Mouse (Mus musculus): ENCODE measurements around the gene Enpp7.

Enpp7 gene

DNA sequence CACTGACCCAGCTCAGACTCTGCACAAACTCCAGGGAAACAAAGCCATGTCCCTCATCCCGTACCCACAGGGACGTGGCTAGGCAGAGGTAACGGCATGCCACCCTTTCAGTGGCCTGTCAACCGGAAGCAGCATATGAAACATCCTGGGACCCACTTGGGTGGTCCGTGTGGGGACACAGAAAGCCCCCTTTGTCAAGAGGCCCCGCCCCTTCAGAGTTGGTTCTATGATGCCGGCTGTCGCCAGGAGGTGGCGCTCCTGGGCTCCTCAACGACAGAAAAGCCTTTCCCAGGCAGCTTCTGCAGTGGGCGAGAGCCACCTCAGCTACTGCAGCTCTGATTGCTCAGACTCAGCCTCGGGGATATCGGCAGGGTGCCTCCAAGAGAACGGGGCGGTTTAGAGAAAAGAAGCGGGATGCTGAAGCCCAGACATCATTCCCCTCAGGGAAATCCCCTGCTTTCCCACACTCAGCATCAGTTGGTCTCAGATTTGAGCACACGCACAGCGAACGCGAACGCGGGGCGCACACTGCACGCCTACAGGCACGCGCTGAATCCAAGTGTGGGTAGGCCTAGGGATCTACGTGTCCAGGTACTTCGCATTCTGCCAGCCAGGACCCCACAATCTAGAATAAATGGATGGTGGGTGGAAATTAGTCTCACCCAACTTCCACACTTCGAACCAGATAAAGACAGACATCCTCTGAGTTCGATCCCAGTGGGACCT is 10.7 kb downstream of the Enpp7 start:
- DNase-seq: peak; percentile 82

DNA sequence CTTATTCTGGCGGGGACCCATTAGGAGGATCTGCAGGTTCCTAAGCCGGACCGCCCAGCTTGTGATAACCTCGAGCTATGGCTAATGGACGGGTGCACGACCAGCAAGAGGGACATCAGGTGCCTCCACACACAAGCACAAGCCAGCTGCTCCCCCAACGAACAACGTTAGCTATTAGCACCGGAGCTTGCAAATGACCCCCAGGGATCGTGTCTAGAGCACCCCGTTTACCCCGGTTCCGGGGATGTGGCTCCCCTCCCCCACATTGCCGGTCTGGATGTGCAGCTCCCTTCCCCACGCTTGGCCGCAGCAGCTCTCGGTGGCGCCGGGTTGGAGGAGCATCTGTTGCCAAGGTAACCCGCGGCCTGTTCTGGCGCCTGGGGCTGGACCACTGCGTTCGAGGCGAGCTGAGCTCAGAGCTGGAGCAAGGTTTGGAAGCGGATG is 11.4 kb downstream of the Enpp7 start:
- peak; percentile 61 for DNase-seq

DNA sequence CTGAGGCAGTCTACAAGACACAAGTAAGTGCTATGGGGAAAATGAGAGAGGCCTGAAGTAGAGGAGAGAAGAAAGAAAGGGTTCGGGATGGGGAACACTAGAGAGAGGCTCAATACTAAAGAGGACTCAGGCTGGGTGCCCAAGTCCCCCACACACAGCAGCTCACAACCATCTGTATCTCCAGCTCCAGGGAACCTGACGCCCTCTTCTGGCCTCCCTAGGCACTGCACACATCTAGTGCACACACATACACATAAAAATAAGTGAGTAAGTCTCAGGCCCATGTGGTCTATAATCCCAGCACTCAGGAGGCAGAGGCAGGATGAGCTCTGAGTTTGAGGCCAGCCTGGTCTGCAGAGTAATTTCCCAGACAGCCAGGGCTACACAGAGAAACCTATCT is 12.9 kb downstream of the Enpp7 start:
- no peak for DNase-seq

DNA sequence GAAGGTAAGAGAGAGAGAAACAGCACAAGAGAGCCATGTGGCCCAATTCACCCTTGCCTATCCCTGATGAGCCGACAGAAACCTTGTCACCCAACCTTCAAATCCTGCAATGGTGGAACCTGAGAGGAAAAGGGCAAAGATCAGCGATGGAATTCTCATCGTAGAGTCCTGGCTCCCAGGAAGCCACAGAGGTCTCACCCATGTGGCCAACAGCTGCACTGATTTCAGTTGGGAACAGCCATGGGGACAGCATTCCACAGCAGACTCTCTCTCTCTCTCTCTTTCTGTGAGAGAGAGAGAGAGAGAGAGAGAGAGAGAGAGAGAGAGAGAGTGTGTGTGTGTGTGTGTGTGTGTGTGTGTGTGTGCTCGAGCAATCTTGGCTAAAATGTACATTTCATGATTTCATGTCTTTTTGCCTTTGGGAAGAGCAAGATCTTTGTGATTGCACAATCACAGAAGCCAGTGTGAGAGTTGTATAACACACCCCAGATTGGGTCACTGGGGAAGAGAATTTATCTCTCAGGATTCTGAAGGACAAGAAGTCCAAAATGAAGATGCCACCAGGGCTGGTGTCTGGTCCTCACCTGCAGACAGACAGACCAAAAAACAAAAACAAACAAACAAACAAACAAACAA is 13.6 kb downstream of the Enpp7 start:
- no peak for DNase-seq

DNA sequence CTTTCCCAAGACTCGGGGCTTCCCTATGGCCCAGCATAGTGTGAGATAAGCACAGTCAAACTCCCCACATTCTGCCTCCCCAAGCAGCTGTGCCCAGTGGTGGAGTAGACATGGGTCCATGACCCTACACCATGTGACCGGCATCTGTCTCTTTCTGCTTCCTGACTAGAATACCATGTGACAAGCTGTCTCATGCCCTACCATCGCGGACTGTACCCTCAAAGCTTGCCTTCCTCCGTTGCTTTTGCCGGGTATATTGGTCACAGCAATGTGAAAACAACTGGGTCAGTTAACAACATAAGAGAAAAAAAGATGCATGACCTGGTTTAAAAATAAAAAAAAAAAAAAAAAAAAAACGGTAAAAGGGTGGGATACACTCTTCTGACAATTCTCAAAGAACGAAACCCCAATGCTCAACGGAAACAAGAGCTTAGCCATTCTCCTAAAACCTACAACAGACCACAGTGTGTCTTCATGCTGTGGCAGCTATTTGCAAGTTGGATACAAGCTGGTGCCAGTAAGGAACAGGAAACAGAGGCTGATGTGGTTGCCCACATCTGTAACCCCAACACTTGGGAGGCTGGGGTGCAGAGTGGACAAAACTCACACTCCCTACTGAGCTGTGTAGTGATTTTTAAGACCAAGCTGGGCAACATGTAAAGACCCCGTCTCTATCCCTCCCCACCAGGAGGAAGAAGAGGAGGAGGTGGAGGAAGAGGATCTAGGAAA is 17.7 kb downstream of the Enpp7 start:
- DNase-seq: no peak

DNA sequence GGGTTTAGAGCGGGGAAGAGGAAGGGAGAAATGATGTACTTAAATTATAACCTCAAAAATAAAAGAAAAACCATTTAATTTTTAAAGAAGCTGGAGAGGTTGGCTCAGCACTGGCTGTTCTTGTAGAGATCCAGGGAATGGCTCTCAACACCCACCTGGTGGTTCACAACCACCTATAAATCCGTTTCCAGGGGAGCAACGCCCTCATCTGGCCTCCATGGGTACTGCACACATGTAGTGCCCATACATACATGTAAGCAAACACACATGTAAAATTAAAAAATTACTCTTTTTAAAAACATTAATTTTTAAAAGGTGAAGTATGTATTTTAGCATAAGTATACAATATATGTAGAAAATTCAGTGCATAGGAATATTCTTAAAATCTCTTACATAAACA is 18.5 kb downstream of the Enpp7 start:
- no peak for DNase-seq

DNA sequence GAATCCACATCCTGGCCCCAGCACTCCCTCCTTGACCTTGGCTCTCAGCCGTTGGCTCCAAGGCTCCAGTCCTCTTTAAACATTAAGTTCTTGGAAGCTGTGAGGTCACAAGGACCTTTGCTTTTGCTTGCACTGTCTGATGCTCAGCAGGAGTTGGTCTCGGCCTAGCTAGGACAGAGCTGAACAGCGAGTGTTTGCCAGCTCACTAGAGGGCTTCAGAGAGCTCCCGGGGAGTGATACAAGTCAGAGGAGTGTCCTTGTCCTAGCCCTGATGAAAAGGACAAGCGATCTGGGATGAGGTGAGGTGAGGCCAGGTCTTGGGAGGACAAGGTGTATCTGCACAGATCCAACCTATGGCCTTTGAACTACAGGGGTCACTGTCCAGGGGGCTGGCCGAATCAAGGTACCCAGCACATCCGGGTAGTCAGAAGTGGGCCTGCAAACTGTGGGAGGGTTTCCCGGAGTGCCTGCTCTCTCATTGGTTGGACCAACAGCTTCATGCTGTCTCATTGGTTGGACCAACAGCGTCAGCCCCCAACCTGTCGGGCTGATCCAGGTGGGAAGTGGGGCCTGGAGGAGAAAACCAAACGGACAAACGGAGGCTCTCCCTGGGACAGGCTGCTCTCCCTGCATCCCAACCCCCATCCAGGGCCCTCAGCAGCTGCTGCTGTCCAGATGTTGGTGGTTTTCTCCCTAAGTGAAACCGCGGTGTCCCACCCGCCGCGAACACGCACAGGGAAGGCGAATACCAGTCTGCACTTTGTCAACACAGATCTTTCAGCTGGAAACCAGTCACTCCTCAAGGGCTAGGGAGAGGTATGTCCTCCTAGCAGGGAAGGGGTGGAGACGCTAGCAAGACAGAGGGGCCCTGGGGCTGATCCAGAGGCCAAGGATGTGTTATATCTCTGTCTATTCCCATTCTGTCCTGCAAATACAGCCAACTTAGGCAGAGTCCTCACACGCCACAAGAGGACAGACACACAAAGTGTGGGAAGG is 19.8 kb downstream of the Enpp7 start:
- DNase-seq: no peak

DNA sequence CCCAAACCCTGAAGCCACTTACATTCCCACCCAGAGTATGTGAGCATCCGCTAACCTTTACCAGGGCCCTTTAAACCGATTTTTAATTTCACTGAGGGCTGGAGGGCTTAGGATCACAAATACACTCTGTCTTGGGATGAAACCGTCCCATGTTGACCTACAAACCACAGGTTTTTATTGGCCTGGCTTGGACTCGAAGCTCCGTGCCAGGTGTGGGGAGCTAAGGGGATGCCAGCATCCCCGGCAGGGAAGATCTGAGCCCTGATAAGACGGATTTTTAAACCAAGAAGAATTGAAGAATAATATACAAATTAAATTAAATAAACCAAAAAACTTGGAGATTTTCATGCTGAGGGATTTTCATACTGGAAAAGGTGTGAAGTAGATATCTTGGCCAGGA is 26.5 kb downstream of the Enpp7 start:
- no peak for DNase-seq

DNA sequence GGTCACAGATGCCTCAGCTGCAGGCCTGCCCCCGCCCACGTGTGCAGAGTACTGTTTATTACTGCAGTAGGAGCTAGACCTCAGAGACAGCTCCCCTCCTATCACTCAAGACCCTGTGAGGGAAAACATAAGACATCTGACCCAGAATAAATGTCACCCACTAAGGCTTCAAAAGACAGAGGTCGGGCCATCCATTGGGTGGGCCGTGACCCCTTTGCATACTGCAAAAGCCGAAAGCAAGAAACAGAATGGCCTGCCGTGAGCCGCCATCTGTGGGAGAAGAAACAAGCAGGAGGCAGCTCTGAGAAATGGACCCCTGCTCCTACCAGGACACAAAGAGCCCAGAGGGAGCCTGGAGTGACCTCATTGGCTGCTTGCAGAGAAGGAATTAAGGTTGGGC is 29.5 kb downstream of the Enpp7 start:
- DNase-seq: no peak

DNA sequence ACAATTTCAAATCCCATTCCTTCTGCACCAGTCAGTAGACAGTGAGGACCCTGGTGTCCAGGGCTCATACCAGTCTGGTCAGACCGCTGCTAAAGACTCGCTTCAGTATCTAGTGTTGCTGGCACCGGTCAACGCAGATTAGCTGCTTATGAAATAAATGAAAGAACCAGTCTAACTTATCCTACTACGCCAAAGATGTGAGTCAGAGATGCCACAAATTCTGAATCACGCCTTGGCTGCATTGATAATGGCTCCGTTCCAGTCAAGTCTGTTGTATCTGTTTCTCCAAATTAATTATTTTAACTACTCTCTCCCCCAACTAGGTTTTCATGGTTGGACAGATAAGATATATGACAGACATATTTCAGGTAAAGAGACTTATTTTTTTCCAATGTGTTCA is 33.2 kb downstream of the Enpp7 start:
- DNase-seq: no peak

DNA sequence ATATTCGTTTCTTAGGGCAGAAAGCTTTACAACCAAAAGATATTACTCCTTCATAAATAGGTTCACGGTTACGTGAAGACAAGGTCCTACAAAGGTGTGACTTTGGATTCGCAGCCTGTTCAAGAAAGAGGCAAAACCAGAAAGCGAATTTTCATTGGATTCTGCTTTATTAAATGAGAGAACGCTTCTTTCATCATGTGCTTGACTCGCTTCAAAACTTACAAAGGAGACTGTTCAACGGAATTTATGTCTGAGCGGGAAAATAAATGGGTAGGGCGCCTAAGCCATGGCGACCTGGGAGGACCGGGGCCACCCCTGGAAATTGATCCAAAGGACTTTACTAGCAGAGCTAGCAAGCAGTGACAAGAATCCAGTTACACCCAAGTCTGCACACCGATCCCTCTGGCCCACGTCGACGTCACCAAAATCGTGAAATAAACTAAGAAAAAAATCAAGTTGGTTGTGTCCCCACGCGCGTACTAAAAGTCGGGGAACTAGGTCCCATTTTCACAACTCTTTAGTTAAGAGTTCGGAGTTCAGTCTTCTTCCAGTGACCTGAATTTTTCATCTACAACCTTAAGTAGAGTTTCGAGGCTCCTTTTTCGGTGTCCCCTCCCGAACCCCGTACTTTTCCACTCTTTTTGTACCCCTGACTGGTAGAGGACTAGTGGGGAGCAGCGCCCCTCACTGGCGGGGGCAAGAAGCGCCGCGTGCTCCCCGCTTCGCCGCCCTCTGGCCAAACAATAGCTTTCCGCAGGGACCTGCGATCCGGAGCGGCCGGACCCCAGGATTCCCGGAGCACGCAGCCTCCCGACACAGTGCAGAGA is 34.3 kb downstream of the Enpp7 start:
- DNase-seq: no peak

DNA sequence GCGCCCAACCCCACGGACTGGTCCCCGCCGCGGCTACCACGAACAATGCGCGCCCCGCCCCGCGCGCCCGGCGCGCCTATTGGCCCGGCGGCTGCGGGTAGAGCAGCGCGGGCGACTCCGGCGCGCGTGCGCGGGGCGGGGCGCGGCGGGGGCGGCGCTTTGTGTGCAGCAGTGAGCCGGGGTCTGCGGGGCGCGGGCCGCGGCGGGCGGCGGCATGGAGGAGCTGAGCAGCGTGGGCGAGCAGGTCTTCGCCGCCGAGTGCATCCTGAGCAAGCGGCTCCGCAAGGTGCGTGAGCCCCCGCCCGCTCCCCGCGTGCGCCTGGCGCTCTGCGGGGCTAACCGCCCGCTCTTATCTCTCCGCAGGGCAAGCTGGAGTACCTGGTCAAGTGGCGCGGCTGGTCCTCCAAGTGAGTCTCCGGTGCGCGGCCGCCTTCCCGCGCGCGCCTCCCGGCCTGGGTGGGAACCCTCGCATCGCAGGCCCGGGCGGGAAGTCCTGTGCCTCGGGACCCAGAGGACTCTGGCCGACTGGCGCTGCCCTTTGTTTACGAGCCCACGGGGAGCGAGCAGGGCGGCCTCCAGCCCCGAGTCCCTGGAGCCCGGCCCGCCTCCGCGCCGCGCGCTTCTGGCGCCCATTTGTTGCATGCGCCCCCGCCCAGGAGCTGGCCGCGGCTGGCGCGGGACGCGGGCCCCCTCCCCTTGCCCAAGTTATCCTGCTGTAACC is 35.1 kb downstream of the Enpp7 start, which contains the start of gene Cbx2:
Cbx2 (plus strand) TSS at position 68 of the 721 bp plus-strand sequence.
- DNase-seq: peak; percentile 83

DNA sequence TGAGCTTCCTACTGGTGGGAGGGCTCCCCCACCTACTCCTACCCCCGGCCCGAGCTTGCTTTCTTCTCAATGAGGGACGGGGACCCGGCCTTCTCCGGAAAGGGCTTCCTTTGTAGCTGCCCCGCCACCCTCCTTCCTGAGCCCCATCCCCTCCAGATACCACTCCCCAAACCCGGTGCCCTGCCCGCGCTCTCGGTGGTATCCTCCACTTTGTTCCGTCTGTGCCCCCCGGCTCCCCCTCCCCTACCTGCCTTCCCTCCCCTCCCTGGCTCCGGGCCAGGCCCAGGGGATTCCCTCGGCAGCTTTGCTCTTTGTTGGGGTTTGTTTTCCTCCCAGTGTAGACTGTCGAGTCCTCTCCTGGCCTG is 35.6 kb downstream of the Enpp7 start:
- peak; percentile 54 for DNase-seq

DNA sequence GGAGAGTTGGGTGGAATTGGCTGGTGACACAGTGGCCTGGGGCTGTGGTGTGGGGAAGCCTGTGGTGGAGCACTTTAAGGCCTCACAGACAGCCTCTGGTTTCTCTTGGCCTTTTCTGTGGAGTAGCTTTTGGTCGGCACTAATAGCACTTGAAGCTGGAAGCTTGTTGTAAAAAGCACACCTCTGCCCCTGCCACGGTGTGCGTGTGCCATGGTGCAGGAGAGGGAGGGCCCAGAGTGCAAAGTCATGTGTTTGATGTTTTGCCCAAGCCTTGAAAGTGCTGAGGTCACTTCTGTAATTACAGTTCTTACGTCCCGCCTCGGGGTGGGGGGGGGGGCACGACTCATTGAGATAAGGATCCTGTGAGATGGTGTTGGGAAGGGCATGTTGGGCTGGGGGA is 36.3 kb downstream of the Enpp7 start:
- no peak for DNase-seq

DNA sequence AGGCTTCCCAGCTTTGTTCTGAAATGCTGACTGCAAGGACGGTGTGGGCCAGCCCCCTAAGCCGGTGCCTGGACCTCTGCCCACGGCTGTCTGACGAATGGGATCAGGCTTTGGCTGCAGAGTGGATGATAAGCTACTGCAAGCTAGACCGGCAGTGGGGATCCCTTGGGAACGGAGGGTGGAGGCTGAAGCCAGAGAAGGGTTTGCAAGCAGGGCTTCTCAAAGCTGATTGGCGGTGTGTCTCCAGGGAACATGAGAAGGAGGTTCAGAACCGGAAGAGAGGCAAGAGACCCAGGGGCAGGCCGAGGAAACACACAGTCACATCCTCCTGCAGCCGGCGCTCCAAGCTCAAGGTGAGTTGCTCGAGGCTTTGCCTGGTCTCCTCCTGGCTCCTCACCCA is 38.2 kb downstream of the Enpp7 start:
- DNase-seq: no peak

DNA sequence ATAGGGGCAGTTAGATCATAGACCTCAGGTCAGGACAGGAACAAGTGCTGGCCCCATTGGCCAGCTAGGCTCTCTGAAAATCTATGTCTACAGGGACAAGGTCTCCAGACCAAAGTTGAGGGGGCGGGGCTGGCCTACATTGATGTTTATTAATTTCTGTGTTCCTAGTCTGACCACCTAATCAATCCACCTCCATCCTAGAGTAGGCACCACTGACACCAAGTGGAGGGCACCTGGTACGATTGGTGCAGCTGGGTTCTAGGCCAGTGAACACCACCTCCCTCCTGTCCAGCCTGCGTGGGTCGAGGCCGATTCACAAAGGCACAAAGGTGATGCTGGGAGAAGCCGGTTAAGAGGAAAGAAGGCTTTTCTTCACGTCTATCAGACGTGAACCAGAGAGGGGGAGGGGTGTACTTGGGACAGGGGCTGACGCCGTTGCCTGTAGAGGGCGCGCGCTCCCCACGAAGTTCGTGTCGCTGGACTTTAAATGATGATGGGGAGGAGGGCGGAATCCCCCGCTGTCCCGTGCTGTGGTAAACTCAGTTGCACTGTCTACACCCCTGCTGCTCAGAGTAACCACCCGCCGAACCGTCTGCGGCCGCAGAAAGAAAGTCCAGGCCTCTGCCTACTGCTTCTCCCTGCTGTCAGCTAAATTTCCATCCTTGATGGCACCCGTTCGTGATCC is 46.0 kb downstream of the Enpp7 start:
- DNase-seq: peak; percentile 73

DNA sequence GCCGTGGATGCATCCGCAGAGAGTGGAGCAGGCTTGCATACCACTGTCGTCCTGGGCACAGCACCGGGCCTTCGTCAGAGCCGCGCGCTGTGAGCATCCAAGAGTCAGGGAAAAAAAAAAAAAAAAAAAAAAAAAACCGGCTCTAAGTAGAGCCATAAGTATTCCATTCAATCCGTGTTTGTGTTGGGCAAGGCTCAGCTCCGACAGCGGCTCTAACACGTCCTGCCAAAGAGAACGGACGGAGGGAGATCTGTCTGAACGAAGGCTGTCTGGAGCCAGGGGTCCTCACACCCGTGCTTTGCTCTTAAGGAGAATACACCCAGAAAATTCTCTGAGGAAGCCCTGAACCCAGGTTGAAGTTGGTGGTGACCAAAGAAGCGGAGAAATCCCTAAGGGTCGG is 46.6 kb downstream of the Enpp7 start:
- DNase-seq: no peak

DNA sequence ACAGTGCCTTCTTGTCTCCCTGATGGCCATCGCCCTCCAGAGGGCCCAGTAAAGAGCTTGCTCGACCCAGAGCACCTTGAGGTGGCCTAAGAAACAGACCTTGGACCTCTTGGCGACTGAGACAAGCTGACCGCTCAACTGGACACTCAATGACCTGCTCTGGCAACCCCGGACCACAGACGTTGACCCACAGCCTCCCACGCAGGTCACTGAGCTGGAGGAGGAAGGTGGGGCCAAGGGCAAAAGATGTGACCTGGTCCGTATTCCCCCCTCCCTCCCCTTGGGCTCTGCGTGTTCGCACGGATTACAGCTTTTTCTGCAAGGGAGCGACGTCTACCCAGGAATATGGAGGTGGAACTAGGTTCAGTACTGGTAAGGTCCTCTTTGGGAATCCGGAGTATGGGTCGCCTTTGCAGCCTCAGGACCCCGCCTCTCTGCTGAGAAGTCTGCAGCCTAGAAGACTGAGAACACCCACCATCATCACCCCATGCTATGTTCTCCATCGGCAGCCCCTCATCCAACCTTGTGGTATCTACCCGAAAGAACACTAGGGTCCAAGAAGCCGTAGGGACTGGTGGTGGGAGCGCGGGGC is 47.2 kb downstream of the Enpp7 start:
- DNase-seq: peak; percentile 41

DNA sequence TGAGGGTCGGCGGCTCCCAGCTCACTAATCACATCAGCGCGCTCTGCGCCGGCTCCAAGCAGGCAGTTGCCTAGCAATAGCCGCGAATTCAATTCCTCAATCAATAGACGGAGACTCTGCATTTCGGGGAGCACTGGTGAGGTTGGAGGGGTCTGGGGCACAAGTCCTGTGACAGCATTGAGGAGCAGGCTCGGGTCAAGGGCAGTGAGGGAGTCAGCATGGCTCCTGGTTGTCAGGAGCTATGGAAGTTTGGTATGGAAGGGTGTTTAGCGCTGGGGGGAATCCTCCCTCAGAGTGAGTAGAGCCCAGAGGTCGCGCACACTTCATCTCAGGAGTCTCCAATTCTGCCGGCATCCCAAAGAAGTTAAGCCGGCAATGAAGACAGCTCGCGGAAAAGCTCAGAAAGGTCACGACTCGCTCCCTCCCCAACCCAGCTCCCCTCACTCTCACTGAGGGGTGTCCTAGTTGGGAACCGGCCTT is 47.7 kb downstream of the Enpp7 start:
- no peak for DNase-seq

DNA sequence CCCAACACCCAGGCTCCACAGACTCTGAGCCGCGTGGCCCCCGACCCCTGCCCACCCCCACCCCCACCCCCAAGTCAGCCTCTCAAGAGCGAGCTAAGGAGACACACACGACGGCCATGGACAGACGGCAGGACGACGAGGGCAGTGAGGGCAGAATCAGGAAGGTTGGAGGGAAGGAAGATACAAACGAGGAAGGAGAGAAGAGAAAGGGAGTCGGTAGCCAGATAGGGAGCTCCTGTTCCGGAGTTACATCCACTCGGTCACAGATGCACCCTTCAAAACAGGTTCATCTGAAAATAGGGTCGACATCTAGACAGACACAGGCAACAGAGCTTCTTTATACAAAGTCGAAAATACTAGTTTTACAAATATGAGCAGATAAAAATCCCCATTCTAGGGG is 48.5 kb downstream of the Enpp7 start:
- DNase-seq: no peak
